Mouse (Mus musculus) spleen, adult 2 months (tissue): ENCODE results near the gene Bcl2l11. TPM values are rescaled to one million over a fixed set of nuclear protein-coding genes. Genes with fewer than 3 reads are reported as not detected.

Source experiments
- DNase-seq, 2 experiments: peaks; one replicate each; pipeline versions ENCODE4 v3.0.0 to v3.0.0-alpha.2; 2012 to 2021; ENCODE audit warnings: low spot score in 2 of 2, low read depth in 1 of 2
- H3K27ac ChIP-seq: fragments of 200-500 bp; 2 replicates; pipeline ENCODE4 v1.5.1; 2012; ENCODE audit warnings: low read length, inconsistent platforms; ENCODE audit not compliant: insufficient read depth
- H3K27me3 ChIP-seq: fragments of 200-500 bp; 2 replicates; pipeline ENCODE4 v1.6.1; 2012; ENCODE audit warnings: mild to moderate bottlenecking, moderate library complexity, low read length, inconsistent platforms; ENCODE audit not compliant: control insufficient read depth, insufficient read depth
- H3K36me3 ChIP-seq: fragments of 200-500 bp; 2 replicates; pipeline ENCODE4 v1.6.1; 2012; ENCODE audit warnings: mild to moderate bottlenecking, low read length, inconsistent platforms; ENCODE audit not compliant: control insufficient read depth, insufficient read depth
- H3K4me1 ChIP-seq: fragments of 200-500 bp; 2 replicates; pipeline ENCODE4 v1.6.1; 2011; ENCODE audit warnings: inconsistent platforms; ENCODE audit not compliant: control insufficient read depth, insufficient read depth, insufficient read length
- H3K4me3 ChIP-seq: fragments of 200-500 bp; 2 replicates; pipeline ENCODE4 v1.5.1; 2011; ENCODE audit warnings: mild to moderate bottlenecking, inconsistent platforms; ENCODE audit not compliant: insufficient read depth, insufficient read length; ENCODE audit errors: extremely low read depth
- CTCF ChIP-seq: fragments of 200-500 bp; IDR thresholded peaks from 2 replicates; pipeline ENCODE4 v1.5.1; 2011; ENCODE audit warnings: mild to moderate bottlenecking, inconsistent platforms; ENCODE audit not compliant: insufficient read depth, insufficient read length, insufficient replicate concordance; ENCODE audit errors: extremely low read depth
- POLR2A ChIP-seq: fragments of 200-500 bp; IDR thresholded peaks from 2 replicates; pipeline ENCODE4 v1.6.1; 2011; ENCODE audit warnings: low read depth, low read length, inconsistent platforms
- WGBS: fragments of 180-500 bp; shearing (Covaris S2); methylation state at CpG from one replicate; pipeline ENCODE4 v1.1.7; 2018; 5-methylcytosine and 5-hydroxymethylcytosine counted together
- polyA plus RNA-seq: library from polyadenylated mRNA; depleted of rRNA; stranded (reverse); fragments of >200 nt; gene quantifications from 2 replicates; pipeline ENCODE4 v1.2.3, GENCODE M21; 2012

Gene Bcl2l11
- polyA plus RNA-seq, 1 experiment = 21.6 TPM

DNA sequence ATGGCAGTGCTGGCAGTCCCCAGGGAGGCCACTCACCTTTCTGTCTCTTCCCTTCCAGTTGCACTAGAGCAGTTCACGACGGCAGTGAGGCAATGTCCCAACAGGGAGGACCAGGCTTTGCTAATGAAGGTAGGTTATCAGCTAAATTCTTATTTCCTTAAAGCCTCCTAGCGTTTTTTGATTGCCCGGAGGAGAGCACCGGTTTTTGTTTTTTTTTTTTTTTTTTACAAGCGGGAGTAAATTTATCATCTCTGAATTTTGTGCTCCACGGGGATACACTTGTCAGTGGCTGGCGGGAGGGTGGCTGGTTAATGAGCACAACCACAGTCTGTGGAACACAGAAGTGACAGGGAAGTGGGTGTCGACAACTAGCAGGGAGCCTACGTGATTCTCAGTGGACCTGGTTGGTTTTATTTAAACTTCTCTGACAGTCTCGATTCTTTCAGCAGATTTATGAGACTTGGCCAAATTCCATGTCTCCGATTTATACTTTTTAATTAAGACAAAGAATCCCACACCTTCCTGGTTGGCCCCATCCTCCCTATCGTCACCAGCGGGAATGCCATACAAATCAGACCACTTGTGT is 39.4 kb upstream of the Bcl2l11 start:
- Histone ChIP-seq H3K27ac (no peak overlapping the region), H3K36me3 (no peaks in the 10 kb centered on the region), H3K4me3 (no peak overlapping the region), H3K4me1 (peaks cover 22% of the 10 kb centered on the region; the same call in 1 of the 2 replicates), H3K27me3 (no peaks in the 10 kb centered on the region)
- 67% methylated on average over 14 of the region's 14 CpGs for WGBS
- TF ChIP-seq CTCF (no peak), POLR2A (no peak)
- DNase-seq = no peak

- Histone ChIP-seq H3K4me3 (no peak overlapping the region), H3K27me3 (no peaks in the 10 kb centered on the region), H3K27ac (no peak overlapping the region), H3K36me3 (no peaks in the 10 kb centered on the region), H3K4me1 (peaks cover 28% of the 10 kb centered on the region; the same call in 1 of the 2 replicates)
- peak in 1 of 2 experiments; percentile 61 for DNase-seq
- 53% methylated on average over 7 of the region's 7 CpGs for WGBS
- TF ChIP-seq POLR2A (no peak), CTCF (no peak)
Observed at GRCm38 (mm10) chr2:128086996-128087526, 38.8 kb upstream of the Bcl2l11 start.

DNA sequence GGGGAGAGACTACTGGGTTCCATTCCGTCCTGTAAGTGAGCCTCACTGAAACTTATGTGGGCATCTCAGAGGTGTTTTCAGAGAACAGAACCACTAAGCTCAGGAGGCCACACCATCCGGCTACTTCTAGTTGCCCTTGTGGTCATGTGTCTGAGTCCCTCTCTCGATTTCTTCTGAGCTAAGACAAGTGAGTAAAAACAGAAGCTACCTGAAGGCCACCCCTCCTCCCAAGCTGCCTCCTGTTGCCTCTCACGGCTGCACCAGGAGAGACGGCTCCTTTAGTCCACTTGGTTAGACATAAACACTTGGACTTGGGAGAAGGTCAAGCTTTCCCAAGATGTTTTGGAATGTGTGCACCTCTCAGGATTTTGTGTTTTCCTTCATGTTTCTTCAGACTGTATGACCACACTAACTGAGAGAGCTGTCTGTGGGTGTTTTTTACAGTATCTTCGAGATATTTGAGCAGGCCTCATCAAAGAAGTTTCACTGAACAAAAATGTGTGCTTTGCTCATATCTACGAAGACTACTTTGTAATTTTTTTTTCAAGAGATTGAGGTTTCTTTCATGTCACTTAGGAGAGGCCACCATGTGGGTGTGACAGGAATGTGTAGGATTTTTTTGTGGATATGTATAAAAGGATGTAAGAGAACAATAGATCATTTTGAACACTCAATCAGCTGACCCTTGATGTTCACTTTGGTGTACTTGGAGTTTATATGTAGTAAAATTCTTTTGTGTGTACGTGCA is 37.9 kb upstream of the Bcl2l11 start:
- TF ChIP-seq POLR2A (no peak), CTCF (no peak)
- Histone ChIP-seq H3K4me1 (peaks cover 37% of the 10 kb centered on the region; the same call in 1 of the 2 replicates), H3K27me3 (no peaks in the 10 kb centered on the region), H3K36me3 (no peaks in the 10 kb centered on the region), H3K4me3 (no peak overlapping the region), H3K27ac (no peak overlapping the region)
- no peak for DNase-seq
- WGBS = 69% methylated on average over 8 of the region's 8 CpGs

GRCm38 (mm10) chr2:128090283-128090885 is 35.5 kb upstream of the Bcl2l11 start:
- H3K27me3 ChIP-seq = no peaks in the 10 kb centered on the region
- WGBS = 70% methylated on average over 6 of the region's 6 CpGs
- no peak for DNase-seq

GRCm38 (mm10) chr2:128091431-128092369 is 34.1 kb upstream of the Bcl2l11 start:
- Histone ChIP-seq H3K27ac (peak overlapping the region; percentile 49), H3K27me3 (no peaks in the 10 kb centered on the region), H3K4me3 (no peak overlapping the region), H3K4me1 (peaks cover 37% of the 10 kb centered on the region), H3K36me3 (no peaks in the 10 kb centered on the region)
- peak in 1 of 2 experiments; percentile 42 for DNase-seq
- no peak for TF ChIP-seq POLR2A
- 44% methylated on average over 11 of the region's 11 CpGs for WGBS

More at GRCm38 (mm10) chr2:128090283-128090885, 35.5 kb upstream of the Bcl2l11 start:
- Histone ChIP-seq H3K4me1 (peaks cover 43% of the 10 kb centered on the region), H3K36me3 (no peaks in the 10 kb centered on the region), H3K27ac (no peak overlapping the region), H3K4me3 (no peak overlapping the region)
- TF ChIP-seq POLR2A (no peak), CTCF (no peak)

GRCm38 (mm10) chr2:128092451-128092850 is 33.4 kb upstream of the Bcl2l11 start:
- Histone ChIP-seq H3K4me3 (no peak overlapping the region), H3K36me3 (no peaks in the 10 kb centered on the region), H3K4me1 (peaks cover 33% of the 10 kb centered on the region), H3K27ac (peak overlapping the region; percentile 49), H3K27me3 (no peaks in the 10 kb centered on the region)
- TF ChIP-seq POLR2A = no peak
- no peak for TF ChIP-seq CTCF
- DNase-seq = no peak
- 57% methylated on average over 2 of the region's 2 CpGs for WGBS
